Mouse (Mus musculus): ENCODE data around the gene Ppp1r17.

DNA sequence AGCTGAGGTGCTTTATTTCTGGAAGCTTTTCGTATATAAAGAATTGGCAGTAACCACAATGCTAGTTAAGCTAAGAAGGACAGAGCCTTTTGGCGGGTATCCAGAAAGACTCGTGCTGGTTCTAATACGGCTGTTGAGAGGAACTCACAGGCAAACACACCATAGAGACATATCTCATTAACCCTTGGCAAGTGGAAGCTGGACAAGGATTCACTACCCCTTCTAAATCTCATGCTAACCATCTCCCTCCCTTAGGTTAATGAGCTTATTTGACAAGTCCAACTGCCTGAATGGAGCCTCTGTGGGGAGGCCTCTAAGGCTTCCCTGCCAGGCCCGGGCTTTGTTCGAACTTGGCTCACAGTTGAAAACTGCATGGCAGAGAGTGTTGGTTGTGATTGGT, 10.0 kb downstream of the Ppp1r17 start:
- TF ChIP-seq POLR2A (IDR thresholded peaks at IDR 0.05; ENCODE audit: low read depth, low read length) = no peak
- no peak for TF ChIP-seq CTCF (IDR thresholded peaks at IDR 0.05; ENCODE audit: extremely low read depth, insufficient read depth, insufficient read length, insufficient replicate concordance)

Data from spleen, adult 2 months (tissue).